Mouse (Mus musculus): ENCODE measurements at regions not wholly inside any gene's neighbourhood (a gene's known extent, or its start where the extent isn't known, plus 50 kb on each side); places are given as distances from the start of the nearest gene placed in this dataset.

- H3K27me3 ChIP-seq: no peaks in the 10 kb centered on the region
- no peak overlapping the region for H3K4me2 ChIP-seq
- H3K36me3 ChIP-seq: no peaks in the 10 kb centered on the region
- no peak for ATAC-seq (ENCODE audit: low FRiP score, low read depth)
- no peak overlapping the region for H3K4me3 ChIP-seq
- H3K9me3 ChIP-seq: no peaks in the 10 kb centered on the region
- H3K27ac ChIP-seq (replicated peaks): no peak overlapping the region; the same call in 1 of the 2 replicates
- 40% methylated on average over 7 of the region's 7 CpGs for WGBS
- H3K4me1 ChIP-seq (replicated peaks): peaks cover 19% of the 10 kb centered on the region
- H3K9ac ChIP-seq: no peak overlapping the region
These were observed 107.8 kb upstream of the Id4 start for GRCm38 (mm10) chr13:48153248-48153647.

- Histone ChIP-seq H3K27ac (replicated peaks) (peak overlapping the region; percentile 56; the same call in 1 of the 2 replicates), H3K27me3 (no peaks in the 10 kb centered on the region), H3K4me3 (no peak overlapping the region), H3K4me1 (replicated peaks) (peaks cover 20% of the 10 kb centered on the region), H3K9me3 (no peaks in the 10 kb centered on the region), H3K9ac (no peak overlapping the region), H3K4me2 (no peak overlapping the region), H3K36me3 (no peaks in the 10 kb centered on the region)
- 0 out of 2 replicates have a peak, but pooled peaks have one; percentile 54 for ATAC-seq (ENCODE audit: low FRiP score, low read depth)
- WGBS: 22% methylated on average over 7 of the region's 7 CpGs
These were observed 107.2 kb upstream of the Id4 start for GRCm38 (mm10) chr13:48153684-48154413.

- no peak for ATAC-seq (ENCODE audit: low FRiP score, low read depth)
- no peak overlapping the region for H3K9ac ChIP-seq
- peak overlapping the region; percentile 56; the same call in 1 of the 2 replicates for H3K27ac ChIP-seq (replicated peaks)
- no peak overlapping the region for H3K4me2 ChIP-seq
- no peaks in the 10 kb centered on the region for H3K36me3 ChIP-seq
- H3K4me1 ChIP-seq (replicated peaks): peaks cover 27% of the 10 kb centered on the region
- 19% methylated on average over 6 of the region's 6 CpGs for WGBS
- H3K27me3 ChIP-seq: no peaks in the 10 kb centered on the region
- H3K4me3 ChIP-seq: no peak overlapping the region
- no peaks in the 10 kb centered on the region for H3K9me3 ChIP-seq
These were observed 106.5 kb upstream of the Id4 start for GRCm38 (mm10) chr13:48154414-48155105.

- no peak overlapping the region for H3K27ac ChIP-seq (replicated peaks)
- no peaks in the 10 kb centered on the region for H3K36me3 ChIP-seq
- no peak overlapping the region for H3K9ac ChIP-seq
- no peak overlapping the region for H3K4me3 ChIP-seq
- H3K9me3 ChIP-seq: no peaks in the 10 kb centered on the region
- WGBS: 19% methylated on average over 15 of the region's 15 CpGs
- peaks cover 28% of the 10 kb centered on the region for H3K4me1 ChIP-seq (replicated peaks)
- no peaks in the 10 kb centered on the region for H3K27me3 ChIP-seq
- H3K4me2 ChIP-seq: peak overlapping the region; percentile 35
- ATAC-seq (ENCODE audit: low FRiP score, low read depth): no peak
These were observed 101.8 kb upstream of the Id4 start for GRCm38 (mm10) chr13:48159020-48159910.

- no peak for ATAC-seq (ENCODE audit: low FRiP score, low read depth)
- Histone ChIP-seq H3K4me3 (no peak overlapping the region), H3K9me3 (no peaks in the 10 kb centered on the region), H3K27ac (replicated peaks) (no peak overlapping the region), H3K27me3 (no peaks in the 10 kb centered on the region), H3K9ac (no peak overlapping the region), H3K4me1 (replicated peaks) (peaks cover 21% of the 10 kb centered on the region), H3K4me2 (no peak overlapping the region), H3K36me3 (no peaks in the 10 kb centered on the region)
- 40% methylated on average over 5 of the region's 5 CpGs for WGBS
These were observed 100.9 kb upstream of the Id4 start for GRCm38 (mm10) chr13:48160161-48160560.

- no peak overlapping the region for H3K9ac ChIP-seq
- H3K27me3 ChIP-seq: no peaks in the 10 kb centered on the region
- H3K4me1 ChIP-seq (replicated peaks): peaks cover 21% of the 10 kb centered on the region
- peak overlapping the region; percentile 44 for H3K4me2 ChIP-seq
- peak overlapping the region; percentile 5 for H3K4me3 ChIP-seq
- 13% methylated on average over 9 of the region's 9 CpGs for WGBS
- H3K27ac ChIP-seq (replicated peaks): 0 out of 2 replicates have a peak overlapping the region, but pooled peaks have one; percentile 19
- no peaks in the 10 kb centered on the region for H3K9me3 ChIP-seq
- H3K36me3 ChIP-seq: no peaks in the 10 kb centered on the region
- peak; percentile 63; the same call in 1 of the 2 replicates for ATAC-seq (ENCODE audit: low FRiP score, low read depth)
These were observed 99.7 kb upstream of the Id4 start for GRCm38 (mm10) chr13:48161339-48161738.

GRCm38 (mm10) chr13:48164586-48164985, 96.4 kb upstream of the Id4 start:
- no peak for ATAC-seq (ENCODE audit: low FRiP score, low read depth)
- no peaks in the 10 kb centered on the region for H3K9me3 ChIP-seq
- H3K4me1 ChIP-seq (replicated peaks): peaks cover 12% of the 10 kb centered on the region
- no peak overlapping the region for H3K9ac ChIP-seq
- H3K4me2 ChIP-seq: no peak overlapping the region
- WGBS: 95% methylated on average over 6 of the region's 6 CpGs
- no peak overlapping the region for H3K27ac ChIP-seq (replicated peaks)
- no peaks in the 10 kb centered on the region for H3K27me3 ChIP-seq
- no peak overlapping the region for H3K4me3 ChIP-seq
- no peaks in the 10 kb centered on the region for H3K36me3 ChIP-seq

- Histone ChIP-seq H3K27ac (replicated peaks) (no peak overlapping the region), H3K4me1 (replicated peaks) (peaks cover 9% of the 10 kb centered on the region; the same call in 1 of the 2 replicates), H3K4me2 (no peak overlapping the region), H3K4me3 (no peak overlapping the region), H3K27me3 (no peaks in the 10 kb centered on the region), H3K36me3 (no peaks in the 10 kb centered on the region), H3K9me3 (no peaks in the 10 kb centered on the region), H3K9ac (no peak overlapping the region)
- 96% methylated on average over 1 of the region's 1 CpGs for WGBS
- no peak for ATAC-seq (ENCODE audit: low FRiP score, low read depth)
These were observed 95.2 kb upstream of the Id4 start for GRCm38 (mm10) chr13:48165838-48166237.

- Histone ChIP-seq H3K9me3 (no peaks in the 10 kb centered on the region), H3K4me2 (no peak overlapping the region), H3K36me3 (no peaks in the 10 kb centered on the region), H3K4me3 (no peak overlapping the region), H3K9ac (no peak overlapping the region), H3K4me1 (replicated peaks) (peaks cover 9% of the 10 kb centered on the region), H3K27me3 (no peaks in the 10 kb centered on the region), H3K27ac (replicated peaks) (no peak overlapping the region)
- no peak for ATAC-seq (ENCODE audit: low FRiP score, low read depth)
- 32% methylated on average over 8 of the region's 8 CpGs for WGBS
These were observed 93.1 kb upstream of the Id4 start for GRCm38 (mm10) chr13:48167976-48168375.

GRCm38 (mm10) chr13:48171309-48171953, 89.6 kb upstream of the Id4 start:
- no peak overlapping the region for H3K27ac ChIP-seq (replicated peaks)
- no peaks in the 10 kb centered on the region for H3K9me3 ChIP-seq
- peaks cover 9% of the 10 kb centered on the region for H3K4me1 ChIP-seq (replicated peaks)
- H3K4me3 ChIP-seq: no peak overlapping the region
- 21% methylated on average over 16 of the region's 16 CpGs for WGBS
- ATAC-seq (ENCODE audit: low FRiP score, low read depth): peak; percentile 42; the same call in 1 of the 2 replicates
- no peaks in the 10 kb centered on the region for H3K36me3 ChIP-seq
- no peaks in the 10 kb centered on the region for H3K27me3 ChIP-seq
- no peak overlapping the region for H3K9ac ChIP-seq
- no peak overlapping the region for H3K4me2 ChIP-seq

- Histone ChIP-seq H3K27ac (replicated peaks) (no peak overlapping the region), H3K36me3 (no peaks in the 10 kb centered on the region), H3K4me3 (no peak overlapping the region), H3K9me3 (no peaks in the 10 kb centered on the region), H3K27me3 (no peaks in the 10 kb centered on the region), H3K9ac (no peak overlapping the region), H3K4me2 (no peak overlapping the region), H3K4me1 (replicated peaks) (peaks cover 9% of the 10 kb centered on the region)
- 27% methylated on average over 3 of the region's 3 CpGs for WGBS
- ATAC-seq (ENCODE audit: low FRiP score, low read depth): no peak
These were observed 89.0 kb upstream of the Id4 start for GRCm38 (mm10) chr13:48171994-48172393.

Data from hindbrain, embryonic 15.5 days (tissue).